17 mouse cellular contexts compared by ENCODE assay signal in the genomic region with DNA sequence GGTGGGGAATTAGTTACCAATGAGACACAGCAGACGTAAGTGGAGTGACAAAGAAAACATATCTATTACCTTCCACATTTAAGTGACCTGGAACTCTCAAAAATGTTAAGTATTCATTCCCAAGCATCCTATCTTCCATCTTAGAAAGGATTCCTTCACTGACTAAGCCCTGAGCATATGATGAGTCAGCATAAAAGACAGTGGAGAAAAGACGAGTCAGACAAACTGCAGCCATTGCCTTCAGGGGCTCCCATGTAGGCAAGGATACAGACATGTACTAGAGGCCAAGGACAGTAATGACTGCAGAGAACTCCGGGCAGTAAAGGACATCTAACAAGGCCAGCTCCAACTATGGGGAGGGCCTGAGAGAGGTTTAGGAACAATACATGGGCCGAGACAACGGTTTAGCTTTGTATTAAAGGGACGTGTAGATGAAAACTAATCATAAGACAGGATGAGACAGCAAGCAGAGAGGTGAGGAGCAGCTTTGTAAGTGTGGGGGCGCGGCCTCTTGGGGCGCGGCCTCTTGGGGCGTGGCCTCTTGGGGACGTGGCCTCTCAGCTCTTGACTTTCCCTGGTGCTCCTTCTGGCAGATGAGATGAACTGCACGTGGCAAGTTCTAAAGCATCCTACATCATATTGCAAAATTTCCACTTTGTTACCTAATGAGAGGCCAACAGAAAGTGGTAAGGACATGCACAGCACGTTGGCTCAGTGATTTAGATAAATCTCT. TPM values are rescaled to one million over a fixed set of nuclear protein-coding genes. Genes with fewer than 3 reads are reported as not detected.
DNase-seq lines count a peak whose midpoint lies in the region; ATAC-seq and TF ChIP-seq lines count a peak whose summit lies in the region.
"Had no signal": no experiment of that assay in that cellular context is flagged by ENCODE, and none has a peak within 500 bp of the region (broad histone marks: within the 10 kb centered on the region; RNA-seq: fewer than 3 reads in every experiment).

No protein-coding gene starts in this region.

- ATAC-seq in intestine, postnatal 0 days, result no peak; the same call in 1 of the 2 replicates
- ATAC-seq: activated CD4-positive, CD25-positive, alpha-beta regulatory T cell, adult 4 months; midbrain, embryonic 13.5 days had no signal

- no peak overlapping the region for H3K4me2 ChIP-seq in intestine, postnatal 0 days (replicated peaks; ENCODE audit: low read depth)
- H3K4me2 ChIP-seq: limb, embryonic 12.5 days; lung, embryonic 15.5 days; midbrain, embryonic 13.5 days; neural tube, embryonic 12.5 days had no signal

- peak; percentile 45 for TF ChIP-seq CTCF in intestine, postnatal 0 days (IDR thresholded peaks at IDR 0.05; ENCODE audit: low read depth)

- H3K36me3 ChIP-seq in intestine, postnatal 0 days (ENCODE audit: control insufficient read depth, insufficient read depth), result no peaks in the 10 kb centered on the region
- H3K36me3 ChIP-seq: lung, embryonic 15.5 days had no signal

- H3K4me3 ChIP-seq in intestine, postnatal 0 days (ENCODE audit: low read depth, low read length), result no peak overlapping the region
- H3K4me3 ChIP-seq: heart, embryonic 10.5 days; limb, embryonic 12.5 days; lung, embryonic 15.5 days; midbrain, embryonic 13.5 days; neural tube, embryonic 12.5 days had no signal

- H3K9me3 ChIP-seq in intestine, postnatal 0 days (ENCODE audit: control insufficient read depth), result no peaks in the 10 kb centered on the region
- H3K9me3 ChIP-seq: heart, embryonic 10.5 days; limb, embryonic 12.5 days; lung, embryonic 15.5 days; midbrain, embryonic 13.5 days; neural tube, embryonic 12.5 days had no signal

- 69% methylated on average over 14 of the region's 14 CpGs for WGBS in intestine, postnatal 0 days

- H3K4me1 ChIP-seq in intestine, postnatal 0 days (replicated peaks; ENCODE audit: control insufficient read depth, insufficient read depth, low read length), result no peaks in the 10 kb centered on the region
- H3K4me1 ChIP-seq: limb, embryonic 12.5 days; lung, embryonic 15.5 days; midbrain, embryonic 13.5 days; neural tube, embryonic 12.5 days had no signal

- H3K27ac ChIP-seq in intestine, postnatal 0 days (ENCODE audit: low read depth, low read length), result no peak overlapping the region
- H3K27ac ChIP-seq: heart, embryonic 10.5 days; limb, embryonic 12.5 days; lung, embryonic 15.5 days; midbrain, embryonic 13.5 days; neural tube, embryonic 12.5 days had no signal

- H3K27me3 ChIP-seq in intestine, postnatal 0 days (replicated peaks; ENCODE audit: control insufficient read depth, insufficient read depth, low read length), result no peaks in the 10 kb centered on the region
- H3K27me3 ChIP-seq: limb, embryonic 12.5 days; lung, embryonic 15.5 days; midbrain, embryonic 13.5 days; neural tube, embryonic 12.5 days had no signal

- DNase-seq in adrenal gland, postnatal 14 days, result peak; percentile 10
- DNase-seq in adrenal gland, postnatal 36 days, result no peak
- DNase-seq in thymus, postnatal 4 days, result peak; percentile 28
- DNase-seq in thymus, postnatal 14 days, result no peak
- no peak for DNase-seq in cerebellum, adult 11 months
- no peak for DNase-seq in gastrocnemius, postnatal 25 days
- DNase-seq in spleen, adult 18-20 months, result no peak
- DNase-seq: cerebellum, adult 8-10 months; heart, postnatal 36 days had no signal

- no peak overlapping the region for H3K9ac ChIP-seq in intestine, postnatal 0 days (ENCODE audit: low read depth, low read length)
- H3K9ac ChIP-seq: limb, embryonic 12.5 days; lung, embryonic 15.5 days; midbrain, embryonic 13.5 days; neural tube, embryonic 12.5 days had no signal

RNA-seq across cellular contexts. Expression of a gene that starts 15.5 kb away (rescaled TPM):
- total RNA-seq in adrenal gland, postnatal 14 days (2021), result 3.1 and 4.6 TPM in 2 replicates
- total RNA-seq in adrenal gland, postnatal 36 days (2021), result 1 to 10 TPM; 2.1 to 3.9 TPM
- 2.9 and 3.2 TPM in 2 replicates for polyA plus RNA-seq in intestine, postnatal 0 days (2015; fragmentation: Nextera tagmentation; extraction: Ambion mirVana)
- 1 to 10 TPM; 4.7 to 5.3 TPM for total RNA-seq in gastrocnemius, postnatal 25 days (2021)

RNA-seq across cellular contexts. Expression of a gene that starts 15.7 kb away (rescaled TPM):
- total RNA-seq in adrenal gland, postnatal 14 days (2021), result 6.3 and 12.3 TPM in 2 replicates
- total RNA-seq in adrenal gland, postnatal 36 days (2021), result 1 to 10 TPM; 2.6 to 3.6 TPM
- 5.7 and 6.8 TPM in 2 replicates for polyA plus RNA-seq in intestine, postnatal 0 days (2015; fragmentation: Nextera tagmentation; extraction: Ambion mirVana)
- 1 to 10 TPM; 2.3 to 2.9 TPM for total RNA-seq in gastrocnemius, postnatal 25 days (2021)

RNA-seq across cellular contexts. Expression of a gene that starts 21.4 kb away (rescaled TPM):
- not detected in 2 replicates for total RNA-seq in adrenal gland, postnatal 14 days (2021)
- total RNA-seq in adrenal gland, postnatal 36 days (2021), result not detected
- 2.5 and 2.6 TPM in 2 replicates for polyA plus RNA-seq in intestine, postnatal 0 days (2015; fragmentation: Nextera tagmentation; extraction: Ambion mirVana)
- total RNA-seq in gastrocnemius, postnatal 25 days (2021), result not detected
- total RNA-seq: heart, postnatal 36 days had no signal
- polyA plus RNA-seq: activated CD4-positive, CD25-positive, alpha-beta regulatory T cell, adult 4 months; heart, embryonic 10.5 days; kidney, embryonic 16.5 days; lung, embryonic 15.5 days had no signal

Comparison
In these comparisons a context has a peak if more than half of its experiments do, and no peak if none do; other contexts are left out.
1. DNase-seq: peak in adrenal gland, postnatal 14 days (single experiment) and thymus, postnatal 4 days (single experiment); none in adrenal gland, postnatal 36 days (0 of 2), thymus, postnatal 14 days (single experiment), cerebellum, adult 11 months (single experiment), gastrocnemius, postnatal 25 days (single experiment) and spleen, adult 18-20 months (0 of 2).